14 mouse cellular contexts compared by ENCODE assay signal in the genomic region with DNA sequence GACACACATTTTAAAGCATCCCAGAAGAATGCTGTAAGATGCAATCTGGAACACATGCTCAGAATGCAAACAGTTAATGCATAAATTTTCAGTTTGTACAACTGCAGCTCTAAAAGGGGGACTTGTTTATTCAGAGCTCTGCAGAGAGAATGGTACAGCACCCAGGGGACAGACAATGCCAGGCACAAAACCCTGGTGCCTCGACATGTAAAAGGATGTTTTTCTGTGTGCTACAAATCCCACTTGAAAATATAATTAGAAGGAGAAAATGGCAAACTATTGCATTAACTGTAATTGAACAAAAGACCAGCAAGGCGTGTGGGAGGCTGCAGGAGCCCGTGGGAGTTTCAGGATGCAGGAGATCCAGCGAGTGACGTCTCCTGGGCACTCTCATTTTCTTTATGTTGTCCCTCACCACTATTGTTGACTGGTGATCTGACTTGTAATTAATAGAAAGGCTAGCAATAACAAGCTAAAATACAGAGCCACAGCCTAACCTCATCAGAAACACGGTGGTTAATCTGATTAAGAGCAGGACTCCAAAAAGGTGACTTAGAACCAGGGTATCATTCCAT. TPM values are rescaled to one million over a fixed set of nuclear protein-coding genes. Genes with fewer than 3 reads are reported as not detected.
DNase-seq lines count a peak whose midpoint lies in the region; ATAC-seq and TF ChIP-seq lines count a peak whose summit lies in the region.
"Had no signal": no experiment of that assay in that cellular context is flagged by ENCODE, and none has a peak within 500 bp of the region (broad histone marks: within the 10 kb centered on the region; RNA-seq: fewer than 3 reads in every experiment).

No protein-coding gene starts in this region.

- no peak overlapping the region for H3K9ac ChIP-seq in embryonic facial prominence, embryonic 13.5 days
- H3K9ac ChIP-seq in midbrain, embryonic 14.5 days (replicated peaks; ENCODE audit: low read length): no peak overlapping the region
- H3K9ac ChIP-seq: intestine, embryonic 15.5 days; liver, embryonic 13.5 days had no signal

- H3K4me2 ChIP-seq in embryonic facial prominence, embryonic 13.5 days: no peak overlapping the region
- H3K4me2 ChIP-seq in midbrain, embryonic 14.5 days (ENCODE audit: low read length): peak overlapping the region; percentile 19
- H3K4me2 ChIP-seq: intestine, embryonic 15.5 days; liver, embryonic 13.5 days had no signal

- no peaks in the 10 kb centered on the region for H3K9me3 ChIP-seq in embryonic facial prominence, embryonic 13.5 days
- no peaks in the 10 kb centered on the region for H3K9me3 ChIP-seq in embryonic facial prominence, embryonic 10.5 days
- H3K9me3 ChIP-seq in hindbrain, embryonic 10.5 days: no peaks in the 10 kb centered on the region
- H3K9me3 ChIP-seq in midbrain, embryonic 14.5 days (ENCODE audit: control insufficient read depth, low read length): no peaks in the 10 kb centered on the region
- H3K9me3 ChIP-seq: intestine, embryonic 15.5 days; liver, embryonic 13.5 days had no signal

- TF ChIP-seq CTCF in cortical plate, adult 2 months (IDR thresholded peaks at IDR 0.05; ENCODE audit: extremely low read depth, insufficient read depth, low read length): no peak

- H3K4me1 ChIP-seq in embryonic facial prominence, embryonic 13.5 days: peaks cover 18% of the 10 kb centered on the region
- peaks cover 10% of the 10 kb centered on the region for H3K4me1 ChIP-seq in embryonic facial prominence, embryonic 10.5 days
- H3K4me1 ChIP-seq in cortical plate, adult 2 months (ENCODE audit: control insufficient read depth, insufficient read depth, low read length): no peaks in the 10 kb centered on the region; the same call in 1 of the 2 replicates
- peaks cover 71% of the 10 kb centered on the region for H3K4me1 ChIP-seq in hindbrain, embryonic 10.5 days (replicated peaks)
- H3K4me1 ChIP-seq in midbrain, embryonic 14.5 days (ENCODE audit: control insufficient read depth, insufficient read depth, low read length): peaks cover 26% of the 10 kb centered on the region
- H3K4me1 ChIP-seq: intestine, embryonic 15.5 days; liver, embryonic 13.5 days had no signal

- no peaks in the 10 kb centered on the region for H3K27me3 ChIP-seq in embryonic facial prominence, embryonic 13.5 days
- H3K27me3 ChIP-seq in embryonic facial prominence, embryonic 10.5 days (replicated peaks; ENCODE audit: low read depth, poor library complexity, severe bottlenecking): no peaks in the 10 kb centered on the region
- no peaks in the 10 kb centered on the region for H3K27me3 ChIP-seq in hindbrain, embryonic 10.5 days (ENCODE audit: insufficient read depth, poor library complexity, severe bottlenecking)
- no peaks in the 10 kb centered on the region for H3K27me3 ChIP-seq in midbrain, embryonic 14.5 days (ENCODE audit: control insufficient read depth, insufficient read depth, low read length)
- H3K27me3 ChIP-seq: intestine, embryonic 15.5 days; liver, embryonic 13.5 days had no signal

- H3K36me3 ChIP-seq in embryonic facial prominence, embryonic 13.5 days: peaks cover 14% of the 10 kb centered on the region
- H3K36me3 ChIP-seq in embryonic facial prominence, embryonic 10.5 days (replicated peaks): peaks cover 86% of the 10 kb centered on the region
- peaks cover 100% of the 10 kb centered on the region for H3K36me3 ChIP-seq in hindbrain, embryonic 10.5 days
- H3K36me3 ChIP-seq in midbrain, embryonic 14.5 days (ENCODE audit: control insufficient read depth, insufficient read depth, low read length): peaks cover 17% of the 10 kb centered on the region

- WGBS in embryonic facial prominence, embryonic 13.5 days: 44% methylated on average over 6 of the region's 6 CpGs
- 62% methylated on average over 6 of the region's 6 CpGs for WGBS in embryonic facial prominence, embryonic 10.5 days
- 51% methylated on average over 6 of the region's 6 CpGs for WGBS in hindbrain, embryonic 10.5 days
- WGBS in midbrain, embryonic 14.5 days: 5% methylated on average over 6 of the region's 6 CpGs

- intact Hi-C loops in left cerebral cortex, postnatal 14 days (cut with DNase I): no loop called here

- H3K4me3 ChIP-seq in embryonic facial prominence, embryonic 13.5 days: no peak overlapping the region
- no peak overlapping the region for H3K4me3 ChIP-seq in embryonic facial prominence, embryonic 10.5 days
- no peak overlapping the region for H3K4me3 ChIP-seq in cortical plate, adult 2 months (ENCODE audit: insufficient read depth, low read length)
- no peak overlapping the region for H3K4me3 ChIP-seq in hindbrain, embryonic 10.5 days
- no peak overlapping the region for H3K4me3 ChIP-seq in midbrain, embryonic 14.5 days (replicated peaks; ENCODE audit: low read depth, low read length)
- H3K4me3 ChIP-seq: intestine, embryonic 15.5 days; left cerebral cortex, adult 2 months; liver, embryonic 13.5 days had no signal

- ATAC-seq in embryonic facial prominence, embryonic 13.5 days (ENCODE audit: insufficient number of reproducible peaks, insufficient read depth, low FRiP score, low TSS enrichment, low read depth): no peak
- peak; percentile 34; the same call in 1 of the 2 replicates for ATAC-seq in midbrain, embryonic 14.5 days (ENCODE audit: low FRiP score, low TSS enrichment)
- ATAC-seq: intestine, embryonic 15.5 days had no signal

- peak overlapping the region; percentile 29; the same call in 1 of the 2 replicates for H3K27ac ChIP-seq in embryonic facial prominence, embryonic 13.5 days
- no peak overlapping the region for H3K27ac ChIP-seq in embryonic facial prominence, embryonic 10.5 days (replicated peaks)
- H3K27ac ChIP-seq in cortical plate, adult 2 months (ENCODE audit: insufficient read depth, low read length): peak overlapping the region; percentile 40; the same call in 1 of the 2 replicates
- peak overlapping the region; percentile 36; the same call in 1 of the 2 replicates for H3K27ac ChIP-seq in hindbrain, embryonic 10.5 days
- peak overlapping the region; percentile 64 for H3K27ac ChIP-seq in midbrain, embryonic 14.5 days (replicated peaks; ENCODE audit: low read depth, low read length)
- H3K27ac ChIP-seq: intestine, embryonic 15.5 days; left cerebral cortex, adult 2 months; liver, embryonic 13.5 days; macrophage had no signal

- TF ChIP-seq POLR2A in cortical plate, adult 2 months (IDR thresholded peaks at IDR 0.05; ENCODE audit: extremely low read depth, insufficient read depth, low read length): no peak

- no peak for DNase-seq in embryonic facial prominence, embryonic 10.5 days (ENCODE audit: low spot score)
- no peak for DNase-seq in hindbrain, embryonic 10.5 days (ENCODE audit: low spot score)
- peak; percentile 53 for DNase-seq in midbrain, embryonic 14.5 days
- DNase-seq in spleen, postnatal 4 days (ENCODE audit: low spot score in 2 of 2): no peak
- DNase-seq in left cerebral cortex, postnatal 14 days (ENCODE audit: low spot score in 2 of 2): no peak
- no peak for DNase-seq in left cerebral cortex, adult 9 months (ENCODE audit: low spot score in 2 of 2)
- DNase-seq: adrenal gland, postnatal 14 days; cerebellum, adult 11 months; liver, embryonic 13.5 days had no signal

RNA-seq across cellular contexts. Expression of a gene that starts 29.0 kb away (rescaled TPM):
- 47.4 and 59.0 TPM in 2 replicates for polyA plus RNA-seq in embryonic facial prominence, embryonic 13.5 days (2015; fragmentation: Nextera tagmentation; extraction: Ambion mirVana)
- 73.3 and 89.6 TPM in 2 replicates for polyA plus RNA-seq in embryonic facial prominence, embryonic 10.5 days (2016; fragmentation: Nextera tagmentation; extraction: Ambion mirVana)
- polyA plus RNA-seq in cortical plate, adult 2 months (2012; rRNA removed): 2.1 and 3.5 TPM in 2 replicates
- 92.9 and 123 TPM in 2 replicates for polyA plus RNA-seq in hindbrain, embryonic 10.5 days (2016; fragmentation: Nextera tagmentation; extraction: Ambion mirVana)
- 33.4 and 51.7 TPM in 2 replicates for polyA plus RNA-seq in midbrain, embryonic 14.5 days (2014; fragmentation: Nextera tagmentation; extraction: Ambion mirVana)
- 1 to 10 TPM; 3.6 to 4.5 TPM for total RNA-seq in left cerebral cortex, postnatal 14 days (2021)
